Mouse (Mus musculus) liver, embryonic 14.5 days (tissue): Measurements from ENCODE around the gene Pde9a. TPM values are rescaled to one million over a fixed set of nuclear protein-coding genes. Genes with fewer than 3 reads are reported as not detected.

Experiments used
- ATAC-seq: fragments of 200-750 bp; cut with Nextera tagmentation; 2 replicates; pipeline ENCODE4 v1.8.0; 2017; ENCODE audit warnings: moderate number of reproducible peaks, mild to moderate bottlenecking, moderate library complexity; ENCODE audit not compliant: insufficient read depth
- DNase-seq, 3 experiments: peaks; one replicate each; pipeline ENCODE4 v3.0.0-alpha.2; 2012 to 2013; ENCODE audit warnings: low read depth in 3 of 3, low spot score in 3 of 3
- H3K27ac ChIP-seq: fragments of 300-500 bp; sonication (generic); 2 replicates; pipeline ENCODE4 v1.5.1; 2014; ENCODE audit warnings: moderate library complexity, mild to moderate bottlenecking, control low read depth, inconsistent platforms
- H3K27me3 ChIP-seq: fragments of 300-500 bp; sonication (generic); 2 replicates; pipeline ENCODE4 v1.6.1; 2014; ENCODE audit warnings: mild to moderate bottlenecking, low read length, moderate library complexity; ENCODE audit not compliant: control insufficient read depth, insufficient read depth
- H3K36me3 ChIP-seq: fragments of 300-500 bp; sonication (generic); replicated peaks from 2 replicates; pipeline ENCODE4 v1.6.1; 2014; ENCODE audit warnings: low read depth; ENCODE audit not compliant: control insufficient read depth, insufficient read depth
- H3K4me1 ChIP-seq, 2 experiments: fragments of 200-500 bp in 1 of 2; fragments of 300-500 bp in 1 of 2; sonication (generic) in 1 of 2; replicated peaks; 2 replicates each; pipeline ENCODE4 v1.6.1; 2012 to 2014; ENCODE audit warnings: antibody characterized with exemption in 1 of 2, inconsistent platforms in 1 of 2, low read length in 1 of 2; ENCODE audit not compliant: control insufficient read depth in 2 of 2, insufficient read depth in 2 of 2
- H3K4me2 ChIP-seq: fragments of 300-500 bp; sonication (generic); 2 replicates; pipeline ENCODE4 v1.6.1; 2014; ENCODE audit warnings: low read depth, mild to moderate bottlenecking, control low read depth, moderate library complexity
- H3K4me3 ChIP-seq, 2 experiments: fragments of 200-500 bp in 1 of 2; fragments of 300-500 bp in 1 of 2; sonication (generic) in 1 of 2; 2 replicates each; pipeline ENCODE4 v1.5.1; 2012 to 2014; ENCODE audit warnings: low read depth in 2 of 2, low read length in 2 of 2, mild to moderate bottlenecking in 2 of 2, control low read depth in 1 of 2, inconsistent platforms in 1 of 2, moderate library complexity in 1 of 2; ENCODE audit not compliant: insufficient read depth in 1 of 2
- H3K9ac ChIP-seq: fragments of 300-500 bp; sonication (generic); replicated peaks from 2 replicates; pipeline ENCODE4 v1.6.1; 2014; ENCODE audit warnings: mild to moderate bottlenecking, control low read depth, moderate library complexity
- H3K9me3 ChIP-seq: fragments of 300-500 bp; sonication (generic); 2 replicates; pipeline ENCODE4 v1.6.1; 2016; ENCODE audit warnings: low read length, mixed read lengths; ENCODE audit not compliant: control insufficient read depth
- CTCF ChIP-seq: IDR thresholded peaks from 2 replicates; pipeline ENCODE4 v1.5.1; 2016; ENCODE audit warnings: antibody characterized with exemption, low read depth, control low read depth
- EP300 ChIP-seq: IDR thresholded peaks from 2 replicates; pipeline ENCODE4 v1.6.1; 2016; ENCODE audit warnings: antibody characterized with exemption, low read depth
- WGBS: fragments of 180-500 bp; shearing (Covaris S2); extraction: QIAGEN DNeasy Blood & Tissue Kit; methylation state at CpG from one replicate; pipeline ENCODE4 v1.1.7; 2014; ENCODE audit not compliant: insufficient replicate concordance; 5-methylcytosine and 5-hydroxymethylcytosine counted together
- polyA plus RNA-seq, 2 experiments: library from polyadenylated mRNA; depleted of rRNA in 1 of 2; stranded (reverse) in 1 of 2; unstranded in 1 of 2; fragments of >200 nt; fragmentation: Nextera tagmentation in 1 of 2; extraction: Ambion mirVana in 1 of 2; gene quantifications; 2 replicates each; pipeline versions ENCODE4 v1.2.1 to v1.2.3; 2012 to 2014

The Pde9a gene
- polyA plus RNA-seq (2012; rRNA removed) (3.6 TPM in 2 replicates), polyA plus RNA-seq (2014; fragmentation: Nextera tagmentation; extraction: Ambion mirVana) (2.8 and 3.4 TPM in 2 replicates)

- H3K36me3 ChIP-seq, result no peaks in the 10 kb centered on the region
- H3K9me3 ChIP-seq, result no peaks in the 10 kb centered on the region
- TF ChIP-seq CTCF, result no peak
- no peak for TF ChIP-seq EP300
- 1% methylated on average over 41 of the region's 56 CpGs for WGBS
- peak within 1 kb of the TSS; percentile 52 to 55 for H3K4me3 ChIP-seq
- H3K4me1 ChIP-seq, result peaks cover 0 to 2% of the 10 kb centered on the region in 2 experiments; a peak in 2 of 4 replicates
- peak within 1 kb of the TSS; percentile 58 for H3K4me2 ChIP-seq
- no peak for DNase-seq
- no peak within 1 kb of the TSS for H3K27ac ChIP-seq
- ATAC-seq, result peak; percentile 33; the same call in 1 of the 2 replicates
- no peak within 1 kb of the TSS; the same call in 1 of the 2 replicates for H3K9ac ChIP-seq
- peaks cover 13% of the 10 kb centered on the region for H3K27me3 ChIP-seq
Measured at GRCm38 (mm10) chr17:31385671-31386665, at the start of gene Pde9a. Gene Pde9a, plus strand, starts transcription at chr17:31386210.

- Histone ChIP-seq H3K4me2 (no peak overlapping the region), H3K9me3 (no peaks in the 10 kb centered on the region), H3K27me3 (no peaks in the 10 kb centered on the region), H3K4me3 (no peak overlapping the region), H3K9ac (no peak overlapping the region), H3K27ac (no peak overlapping the region), H3K4me1 (no peaks in the 10 kb centered on the region), H3K36me3 (no peaks in the 10 kb centered on the region)
- ATAC-seq (no peak), DNase-seq (no peak)
- no peak for TF ChIP-seq EP300
- WGBS, result 47% methylated on average over 2 of the region's 2 CpGs
Measured at GRCm38 (mm10) chr17:31339769-31340168, 46.2 kb upstream of the Pde9a start.

DNA sequence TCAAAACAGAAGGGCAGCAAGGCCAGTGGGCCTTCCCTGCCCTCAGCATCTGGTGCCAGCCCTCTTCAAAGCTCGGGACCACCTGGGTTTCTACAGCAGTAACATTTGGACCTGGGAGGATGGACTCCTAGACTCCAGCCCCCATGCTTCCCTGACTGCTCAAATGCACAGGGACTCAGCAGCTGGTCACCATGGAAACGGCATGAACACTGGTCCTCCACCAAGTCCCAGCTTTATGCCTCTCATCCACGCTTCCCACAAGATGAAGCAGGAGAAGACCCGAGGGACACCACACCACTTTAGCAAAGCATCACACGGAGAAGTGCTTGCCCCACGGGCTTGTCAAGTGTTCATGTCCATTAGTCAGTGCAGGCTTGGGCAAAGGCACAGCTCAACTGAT, 43.8 kb upstream of the Pde9a start:
- Histone ChIP-seq H3K4me2 (no peak overlapping the region), H3K27me3 (no peaks in the 10 kb centered on the region), H3K9ac (no peak overlapping the region), H3K4me3 (no peak overlapping the region), H3K27ac (no peak overlapping the region), H3K4me1 (no peaks in the 10 kb centered on the region), H3K36me3 (no peaks in the 10 kb centered on the region), H3K9me3 (no peaks in the 10 kb centered on the region)
- ATAC-seq (no peak), DNase-seq (no peak)
- TF ChIP-seq CTCF (no peak), EP300 (no peak)
- 66% methylated on average over 6 of the region's 6 CpGs for WGBS

DNA sequence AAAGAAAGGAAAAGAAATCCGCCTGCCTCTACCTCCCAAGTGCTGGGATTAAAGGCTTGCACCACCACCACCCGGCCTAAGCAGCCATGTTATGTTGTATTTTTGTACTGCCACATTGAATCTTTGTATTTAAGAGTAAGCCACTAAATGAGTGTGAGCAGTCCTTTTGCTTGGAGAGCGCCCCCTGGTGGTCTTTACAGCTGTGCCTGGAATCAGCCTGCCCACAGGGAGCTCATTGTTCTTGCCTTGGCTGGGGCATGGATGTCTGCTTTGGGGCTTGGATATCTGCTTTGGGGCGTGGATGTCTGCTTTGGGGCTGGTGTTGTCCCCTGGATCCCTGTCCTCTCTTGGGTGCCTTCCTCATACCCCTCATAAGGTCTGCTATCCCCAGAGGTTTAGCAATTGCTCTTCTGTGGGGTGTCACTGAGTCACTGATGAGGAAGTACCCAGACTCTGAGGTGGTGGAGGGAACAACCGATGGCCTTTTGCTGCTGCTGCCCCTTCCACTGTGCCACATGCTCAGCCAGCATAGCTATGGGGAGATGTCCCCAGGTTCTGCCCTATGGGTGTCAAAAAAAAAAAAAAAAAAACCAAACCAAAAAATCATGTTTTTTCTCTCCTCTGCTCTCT, 41.7 kb upstream of the Pde9a start:
- Histone ChIP-seq H3K9ac (no peak overlapping the region), H3K4me2 (no peak overlapping the region), H3K27ac (no peak overlapping the region), H3K36me3 (no peaks in the 10 kb centered on the region), H3K9me3 (no peaks in the 10 kb centered on the region), H3K4me1 (no peaks in the 10 kb centered on the region), H3K27me3 (no peaks in the 10 kb centered on the region), H3K4me3 (no peak overlapping the region)
- TF ChIP-seq EP300, result no peak
- peak; percentile 92 for TF ChIP-seq CTCF
- WGBS, result 22% methylated on average over 5 of the region's 5 CpGs
- ATAC-seq (no peak), DNase-seq (peak; percentile 28 to 48 (median 36))

- Histone ChIP-seq H3K4me3 (no peak overlapping the region), H3K27me3 (no peaks in the 10 kb centered on the region), H3K36me3 (no peaks in the 10 kb centered on the region), H3K9me3 (no peaks in the 10 kb centered on the region), H3K4me2 (no peak overlapping the region), H3K27ac (no peak overlapping the region), H3K4me1 (no peaks in the 10 kb centered on the region), H3K9ac (no peak overlapping the region)
- DNase-seq, result no peak
- no peak for TF ChIP-seq CTCF
- TF ChIP-seq EP300, result no peak
- no peak for ATAC-seq
- WGBS, result 69% methylated on average over 3 of the region's 3 CpGs
Measured at GRCm38 (mm10) chr17:31344816-31345215, 41.2 kb upstream of the Pde9a start.
